In genomic region chr9:59680534-59680875, GRCm38 (mm10) we compare ENCODE assay signal across 8 mouse cellular contexts. TPM values are rescaled to one million over a fixed set of nuclear protein-coding genes. Genes with fewer than 3 reads are reported as not detected.
DNase-seq lines count a peak whose midpoint lies in the region; ATAC-seq and TF ChIP-seq lines count a peak whose summit lies in the region.

No protein-coding gene starts in this region.

- peaks cover 14% of the 10 kb centered on the region for H3K4me1 ChIP-seq in kidney, embryonic 15.5 days
- no peaks in the 10 kb centered on the region; the same call in 1 of the 2 replicates for H3K4me1 ChIP-seq in cortical plate, adult 2 months (ENCODE audit: control insufficient read depth, insufficient read depth, low read length)
- peaks cover 15% of the 10 kb centered on the region for H3K4me1 ChIP-seq in hindbrain, embryonic 13.5 days (replicated peaks)
- peaks cover 14% of the 10 kb centered on the region for H3K4me1 ChIP-seq in midbrain, embryonic 13.5 days (replicated peaks)

- 9% methylated on average over 16 of the region's 16 CpGs for WGBS in kidney, embryonic 15.5 days
- WGBS in hindbrain, embryonic 13.5 days, result 8% methylated on average over 16 of the region's 16 CpGs
- WGBS in midbrain, embryonic 13.5 days, result 12% methylated on average over 16 of the region's 16 CpGs

- H3K4me3 ChIP-seq in kidney, embryonic 15.5 days (replicated peaks), result peak overlapping the region; percentile 53
- peak overlapping the region; percentile 49 for H3K4me3 ChIP-seq in cortical plate, adult 2 months (ENCODE audit: insufficient read depth, low read length)
- H3K4me3 ChIP-seq in hindbrain, embryonic 13.5 days, result peak overlapping the region; percentile 52
- H3K4me3 ChIP-seq in midbrain, embryonic 13.5 days (replicated peaks), result peak overlapping the region; percentile 54

- peaks cover 22% of the 10 kb centered on the region for H3K27me3 ChIP-seq in kidney, embryonic 15.5 days
- peaks cover 17% of the 10 kb centered on the region for H3K27me3 ChIP-seq in hindbrain, embryonic 13.5 days
- H3K27me3 ChIP-seq in midbrain, embryonic 13.5 days, result peaks cover 24% of the 10 kb centered on the region

- H3K4me2 ChIP-seq in kidney, embryonic 15.5 days, result peak overlapping the region; percentile 97
- peak overlapping the region; percentile 83 for H3K4me2 ChIP-seq in hindbrain, embryonic 13.5 days
- H3K4me2 ChIP-seq in midbrain, embryonic 13.5 days (replicated peaks), result peak overlapping the region; percentile 90

- no peak overlapping the region for H3K27ac ChIP-seq in kidney, embryonic 15.5 days
- no peak overlapping the region for H3K27ac ChIP-seq in cortical plate, adult 2 months (ENCODE audit: insufficient read depth, low read length)
- no peak overlapping the region for H3K27ac ChIP-seq in hindbrain, embryonic 13.5 days
- H3K27ac ChIP-seq in midbrain, embryonic 13.5 days, result no peak overlapping the region

- no peak for TF ChIP-seq CTCF in cortical plate, adult 2 months (IDR thresholded peaks at IDR 0.05; ENCODE audit: extremely low read depth, insufficient read depth, low read length)

- no peak for TF ChIP-seq POLR2A in cortical plate, adult 2 months (IDR thresholded peaks at IDR 0.05; ENCODE audit: extremely low read depth, insufficient read depth, low read length)

- H3K36me3 ChIP-seq in kidney, embryonic 15.5 days, result peaks cover 41% of the 10 kb centered on the region
- H3K36me3 ChIP-seq in hindbrain, embryonic 13.5 days, result peaks cover 41% of the 10 kb centered on the region
- H3K36me3 ChIP-seq in midbrain, embryonic 13.5 days, result peaks cover 41% of the 10 kb centered on the region

- no peaks in the 10 kb centered on the region for H3K9me3 ChIP-seq in kidney, embryonic 15.5 days (replicated peaks)
- no peaks in the 10 kb centered on the region for H3K9me3 ChIP-seq in hindbrain, embryonic 13.5 days
- H3K9me3 ChIP-seq in midbrain, embryonic 13.5 days, result no peaks in the 10 kb centered on the region

- no peak for DNase-seq in kidney, adult 8-10 months
- no peak for DNase-seq in left cerebral cortex, adult 8-10 months (ENCODE audit: low spot score in 2 of 2)
- DNase-seq in spleen, postnatal 36 days (ENCODE audit: low spot score in 2 of 2), result no peak
- DNase-seq in spleen, postnatal 14 days (ENCODE audit: low spot score in 2 of 2), result no peak

- H3K9ac ChIP-seq in kidney, embryonic 15.5 days, result peak overlapping the region; percentile 51
- H3K9ac ChIP-seq in hindbrain, embryonic 13.5 days, result peak overlapping the region; percentile 76
- H3K9ac ChIP-seq in midbrain, embryonic 13.5 days (replicated peaks), result peak overlapping the region; percentile 72

- ATAC-seq in kidney, embryonic 15.5 days (replicated peaks; ENCODE audit: low FRiP score), result no peak
- ATAC-seq in hindbrain, embryonic 13.5 days (ENCODE audit: low FRiP score), result peak; percentile 33
- peak; percentile 37 for ATAC-seq in midbrain, embryonic 13.5 days

RNA-seq across cellular contexts. Expression of gene Gramd2, which starts 0.6 kb away (rescaled TPM):
- 0.95 and 1.0 TPM in 2 replicates for polyA plus RNA-seq in kidney, embryonic 15.5 days (2015; fragmentation: Nextera tagmentation; extraction: Ambion mirVana)
- 18.7 and 18.9 TPM in 2 replicates for polyA plus RNA-seq in cortical plate, adult 2 months (2012; rRNA removed)
- 2.2 and 2.6 TPM in 2 replicates for polyA plus RNA-seq in hindbrain, embryonic 13.5 days (2015; fragmentation: Nextera tagmentation; extraction: Ambion mirVana)
- 1.2 and 2.1 TPM in 2 replicates for polyA plus RNA-seq in midbrain, embryonic 13.5 days (2015; fragmentation: Nextera tagmentation; extraction: Ambion mirVana)
- 10 to 100 TPM in 3 of 4 experiments, 1 to 10 TPM in 1; 8.1 to 14.0 (median 10.7) TPM for total RNA-seq in left cerebral cortex, adult 8-10 months (2022)

RNA-seq across cellular contexts. Expression of gene Pkm, which starts 24.3 kb away (rescaled TPM):
- 1,267 and 1,340 TPM in 2 replicates for polyA plus RNA-seq in kidney, embryonic 15.5 days (2015; fragmentation: Nextera tagmentation; extraction: Ambion mirVana)
- polyA plus RNA-seq in cortical plate, adult 2 months (2012; rRNA removed), result 1,537 and 1,545 TPM in 2 replicates
- 1,130 and 1,207 TPM in 2 replicates for polyA plus RNA-seq in hindbrain, embryonic 13.5 days (2015; fragmentation: Nextera tagmentation; extraction: Ambion mirVana)
- polyA plus RNA-seq in midbrain, embryonic 13.5 days (2015; fragmentation: Nextera tagmentation; extraction: Ambion mirVana), result 1,400 and 1,429 TPM in 2 replicates
- 1,000 to 10,000 TPM; 1,371 to 1,512 (median 1,415) TPM for total RNA-seq in left cerebral cortex, adult 8-10 months (2022)
